13 mouse cellular contexts compared by ENCODE assay signal in genomic region chr19:36698200-36698599, GRCm38 (mm10). TPM values are rescaled to one million over a fixed set of nuclear protein-coding genes. Genes with fewer than 3 reads are reported as not detected.
"Had no signal": no experiment of that assay in that cellular context is flagged by ENCODE, and none has a peak within 500 bp of the region (broad histone marks: within the 10 kb centered on the region; RNA-seq: fewer than 3 reads in every experiment).

No protein-coding gene starts in this region.

- ATAC-seq: midbrain, embryonic 16.5 days had no signal

- H3K9ac ChIP-seq: limb, embryonic 13.5 days; liver, embryonic 14.5 days; midbrain, embryonic 12.5 days; stomach, embryonic 15.5 days had no signal

- H3K36me3 ChIP-seq: limb, embryonic 13.5 days; midbrain, embryonic 12.5 days; stomach, embryonic 15.5 days had no signal

- H3K27me3 ChIP-seq: limb, embryonic 13.5 days; midbrain, embryonic 12.5 days; stomach, embryonic 15.5 days had no signal

- H3K4me2 ChIP-seq: limb, embryonic 13.5 days; midbrain, embryonic 12.5 days; stomach, embryonic 15.5 days had no signal

- DNase-seq: kidney, postnatal 14 days; left cerebral cortex, postnatal 4 days; lung, adult 18-20 months; right cerebral cortex, postnatal 4 days; thymus, adult 2 months; thymus, postnatal 25 days had no signal

- H3K9me3 ChIP-seq: midbrain, embryonic 12.5 days had no signal

- H3K27ac ChIP-seq: limb, embryonic 13.5 days; liver, embryonic 14.5 days; midbrain, embryonic 12.5 days; stomach, embryonic 15.5 days had no signal

- H3K4me3 ChIP-seq: limb, embryonic 13.5 days; midbrain, embryonic 12.5 days; stomach, embryonic 15.5 days had no signal

RNA-seq across cellular contexts. Expression of gene Ppp1r3c, which starts 38.3 kb away (rescaled TPM):
- total RNA-seq: megakaryocyte-erythroid progenitor cell, adult 5-6 weeks; neutrophil, adult 5-6 weeks had no signal
